Mouse (Mus musculus) ES-E14 (cell line): Measurements from ENCODE around the gene Adamts20.

ENCODE experiments used
- CHD2 ChIP-seq: IDR thresholded peaks from 2 replicates; pipeline ENCODE4 v1.6.1; 2014; ENCODE audit warnings: mild to moderate bottlenecking, low read depth, low read length, inconsistent platforms
- ZC3H11A ChIP-seq: IDR thresholded peaks from 2 replicates; pipeline ENCODE4 v1.6.1; 2012; ENCODE audit warnings: low read depth, mild to moderate bottlenecking, inconsistent platforms, low read length, borderline replicate concordance

GRCm38 (mm10) chr15:94254861-94255516 lies 210.2 kb downstream of the Adamts20 start:
- TF ChIP-seq ZC3H11A = no peak
- no peak for TF ChIP-seq CHD2
